Mouse (Mus musculus): ENCODE data around the gene Wdr70.

- no peak for TF ChIP-seq CTCF (IDR thresholded peaks at IDR 0.05; ENCODE audit: insufficient read depth, low read depth, low read length)
- no peak for TF ChIP-seq POLR2A (IDR thresholded peaks at IDR 0.05; ENCODE audit: insufficient read depth, low read depth, low read length)
Observed at GRCm38 (mm10) chr15:7923281-7923680, 175.7 kb downstream of the Wdr70 start.

Data from olfactory bulb, adult 2 months (tissue).